Mouse (Mus musculus): ENCODE data around the gene Supt7l. TPM values are rescaled to one million over a fixed set of nuclear protein-coding genes. Genes with fewer than 3 reads are reported as not detected.
"Not testable (repeated sequence)": the region's sequence is repeated elsewhere in the genome, so short reads cannot be mapped to it uniquely, and the experiment has no call there.

The Supt7l gene
- total RNA-seq (2021): 10 to 100 TPM; 17.4 to 18.3 TPM

DNA sequence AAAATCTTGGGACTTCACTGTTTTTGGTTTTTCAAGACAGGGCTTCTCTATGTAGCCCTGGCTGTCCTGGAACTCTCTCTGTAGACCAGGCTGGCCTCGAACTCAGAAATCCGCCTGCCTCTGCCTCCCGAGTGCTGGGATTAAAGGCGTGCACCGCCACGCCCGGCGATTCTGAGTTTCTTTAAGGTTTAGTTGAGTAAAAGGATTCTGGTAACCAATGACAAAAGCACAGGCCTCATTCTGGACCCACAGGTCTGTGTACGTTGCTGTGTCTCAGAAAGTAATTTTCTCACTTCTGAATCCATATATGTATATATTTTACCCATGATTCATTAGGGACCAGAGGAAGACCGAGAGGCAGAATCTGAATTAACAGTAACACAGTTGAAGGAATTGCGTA is at the start of gene Supt7l:
Supt7l (minus strand) TSS at position 101 of the 400 bp plus-strand sequence.
- DNase-seq (ENCODE audit: extremely low spot score in 1 of 2, low spot score in 1 of 2): not testable (repeated sequence)

- no peak for DNase-seq (ENCODE audit: extremely low spot score in 1 of 2, low spot score in 1 of 2)
These were observed 49.0 kb upstream of the Supt7l start for GRCm38 (mm10) chr5:31576539-31576975.

- no peak for DNase-seq (ENCODE audit: extremely low spot score in 1 of 2, low spot score in 1 of 2)
These were observed 46.1 kb upstream of the Supt7l start for GRCm38 (mm10) chr5:31573722-31574121.

- DNase-seq (ENCODE audit: extremely low spot score in 1 of 2, low spot score in 1 of 2): no peak
These were observed 43.5 kb upstream of the Supt7l start for GRCm38 (mm10) chr5:31571023-31571608.

GRCm38 (mm10) chr5:31567951-31568657 is 40.5 kb upstream of the Supt7l start:
- no peak for DNase-seq (ENCODE audit: extremely low spot score in 1 of 2, low spot score in 1 of 2)

DNA sequence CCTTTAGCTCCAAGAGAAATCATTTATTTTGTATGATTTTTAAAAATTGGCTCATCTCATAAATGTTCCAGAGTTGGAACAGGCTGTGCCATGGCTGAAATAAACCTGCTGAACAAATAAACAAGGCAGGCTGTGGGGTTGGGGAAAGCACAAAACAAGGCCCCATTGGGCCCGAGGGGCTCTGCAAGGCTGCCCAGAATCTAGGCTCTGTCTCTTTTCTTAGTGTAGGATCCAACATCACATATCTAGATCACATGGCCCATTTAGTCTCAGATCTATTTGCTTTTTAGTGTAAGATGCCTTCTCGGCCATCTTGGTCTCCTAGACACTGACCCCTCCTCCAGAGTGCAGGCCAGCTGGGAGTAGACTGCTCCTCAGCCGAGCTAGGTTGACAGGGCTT is 38.9 kb upstream of the Supt7l start:
- no peak for DNase-seq (ENCODE audit: extremely low spot score in 1 of 2, low spot score in 1 of 2)

GRCm38 (mm10) chr5:31566026-31566425 is 38.4 kb upstream of the Supt7l start:
- DNase-seq (ENCODE audit: extremely low spot score in 1 of 2, low spot score in 1 of 2): no peak

DNA sequence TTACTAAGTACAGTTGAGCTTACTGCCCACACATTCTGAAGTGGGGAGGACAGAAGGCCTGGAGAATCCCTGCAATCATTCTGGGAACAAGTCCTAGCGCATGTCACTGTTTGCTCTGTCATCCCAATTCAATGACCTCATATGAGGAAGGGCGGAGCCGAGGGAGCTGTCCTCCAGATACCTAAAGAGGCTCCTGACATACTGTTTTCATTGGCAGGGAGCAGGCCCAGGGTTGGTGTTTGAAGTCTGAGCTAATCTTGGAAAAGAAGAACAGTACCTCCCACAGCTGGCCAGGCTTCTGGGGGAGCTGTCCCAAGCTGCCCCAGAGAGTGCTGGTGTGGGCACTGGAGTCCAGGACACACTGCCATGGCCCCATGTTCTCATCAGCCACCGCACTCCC is 37.4 kb upstream of the Supt7l start:
- no peak for DNase-seq (ENCODE audit: extremely low spot score in 1 of 2, low spot score in 1 of 2)

GRCm38 (mm10) chr5:31563905-31564304 is 36.3 kb upstream of the Supt7l start:
- DNase-seq (ENCODE audit: extremely low spot score in 1 of 2, low spot score in 1 of 2): no peak

GRCm38 (mm10) chr5:31563496-31563895 is 35.9 kb upstream of the Supt7l start:
- peak; percentile 60 to 75 for DNase-seq (ENCODE audit: extremely low spot score in 1 of 2, low spot score in 1 of 2)

DNA sequence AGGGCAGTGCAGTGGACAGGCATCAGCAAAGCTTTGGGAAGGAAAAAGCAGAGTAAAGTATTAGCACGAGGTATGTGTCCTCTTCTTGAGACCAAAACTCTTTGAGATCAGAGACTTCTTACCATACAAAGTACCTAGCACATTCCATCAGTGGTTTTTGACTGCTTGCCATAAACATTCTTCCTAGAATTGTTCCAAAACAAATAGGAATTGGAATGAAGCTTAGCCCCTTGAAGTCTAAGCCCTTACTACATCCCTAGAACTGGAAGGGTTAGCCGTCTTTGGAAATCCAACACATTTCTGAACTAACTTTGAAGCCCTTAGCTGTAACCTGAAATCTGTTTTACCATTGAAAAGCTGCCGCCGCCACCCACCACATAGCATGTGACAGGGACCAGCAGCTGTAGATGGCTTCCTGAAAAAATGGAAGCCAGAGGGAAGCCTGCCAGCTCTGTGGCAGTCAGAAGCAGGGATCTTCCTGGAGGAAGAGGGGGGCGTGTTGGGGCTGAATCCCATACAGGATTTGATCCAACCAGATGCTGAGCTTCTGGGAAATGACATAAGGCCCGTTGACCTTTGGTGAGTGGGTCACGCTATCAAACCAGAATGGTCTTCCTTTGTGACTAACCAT is 34.5 kb upstream of the Supt7l start:
- DNase-seq (ENCODE audit: extremely low spot score in 1 of 2, low spot score in 1 of 2): peak; percentile 52 to 65

- no peak for DNase-seq (ENCODE audit: extremely low spot score in 1 of 2, low spot score in 1 of 2)
These were observed 32.7 kb upstream of the Supt7l start for GRCm38 (mm10) chr5:31560352-31560751.

DNA sequence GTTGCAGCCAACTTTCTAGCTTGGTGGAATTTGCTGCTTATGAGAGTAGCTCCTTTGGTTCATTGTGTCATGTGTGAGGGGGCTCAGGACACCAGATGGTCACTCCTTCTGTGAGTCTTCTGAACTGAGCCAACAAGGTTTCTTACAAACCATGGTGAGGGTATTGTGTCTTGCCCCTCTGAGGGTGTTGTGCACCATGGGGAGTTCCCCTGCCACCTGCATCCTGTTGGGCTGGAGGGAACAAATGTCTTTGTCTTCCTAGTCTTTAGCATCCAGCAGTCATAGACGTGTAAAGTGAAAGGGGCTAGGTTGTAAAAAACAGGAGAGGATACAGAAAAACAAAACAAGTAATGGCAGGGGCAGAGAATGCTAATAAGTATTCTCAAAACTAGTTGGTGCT is 31.8 kb upstream of the Supt7l start:
- DNase-seq (ENCODE audit: extremely low spot score in 1 of 2, low spot score in 1 of 2): no peak

- DNase-seq (ENCODE audit: extremely low spot score in 1 of 2, low spot score in 1 of 2): no peak
These were observed 7.6 kb upstream of the Supt7l start for GRCm38 (mm10) chr5:31535228-31535627.

GRCm38 (mm10) chr5:31528560-31528959 is 953 bp upstream of the Supt7l start:
- no peak for DNase-seq (ENCODE audit: extremely low spot score in 1 of 2, low spot score in 1 of 2)

GRCm38 (mm10) chr5:31527117-31527680 is 408 bp downstream of the Supt7l start:
- DNase-seq (ENCODE audit: extremely low spot score in 1 of 2, low spot score in 1 of 2): no peak

GRCm38 (mm10) chr5:31526354-31527116 is 1.1 kb downstream of the Supt7l start, which contains the start of gene Slc4a1ap:
Gene Slc4a1ap (plus strand): TSS chr5:31526995.
- DNase-seq (ENCODE audit: extremely low spot score in 1 of 2, low spot score in 1 of 2): peak; percentile 79

DNA sequence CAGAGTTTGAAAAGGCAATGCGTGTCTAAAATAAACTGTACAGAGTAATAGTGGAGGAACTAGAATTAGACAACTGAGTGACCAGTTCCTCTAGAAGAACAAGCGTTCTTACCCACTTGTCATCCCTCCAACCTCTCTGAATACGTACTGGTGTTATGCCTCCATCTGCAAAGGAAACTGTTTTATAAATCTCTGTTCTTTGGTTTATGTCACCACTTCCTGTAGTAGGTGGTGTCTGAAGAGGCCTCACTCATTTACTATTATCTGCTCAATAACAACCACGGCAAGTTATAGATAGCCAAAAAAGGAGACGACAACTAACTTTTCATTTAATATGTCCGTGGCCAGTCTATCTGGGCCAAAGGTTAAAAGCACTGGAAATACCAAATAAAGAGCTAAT is 7.1 kb downstream of the Supt7l start:
- DNase-seq (ENCODE audit: extremely low spot score in 1 of 2, low spot score in 1 of 2): no peak

DNA sequence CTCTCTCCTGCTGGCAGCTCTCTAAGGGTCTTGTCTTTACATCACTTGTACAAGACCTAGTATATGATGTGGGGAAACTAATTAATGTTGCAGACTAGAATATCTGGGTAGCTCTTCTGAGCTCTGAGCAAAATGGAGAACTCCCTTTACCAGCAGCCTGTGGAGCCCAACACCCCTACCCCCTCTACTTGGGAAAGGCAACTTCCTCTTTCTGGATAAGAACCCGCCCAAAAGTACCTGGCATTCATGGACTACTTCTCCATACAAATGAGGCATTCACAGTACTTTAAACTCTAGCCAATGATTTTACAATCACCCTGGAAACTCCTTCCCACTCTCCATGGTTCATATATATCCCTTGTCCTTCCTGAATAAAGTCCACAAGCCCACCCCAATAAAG is 15.1 kb downstream of the Supt7l start:
- DNase-seq (ENCODE audit: extremely low spot score in 1 of 2, low spot score in 1 of 2): no peak

DNA sequence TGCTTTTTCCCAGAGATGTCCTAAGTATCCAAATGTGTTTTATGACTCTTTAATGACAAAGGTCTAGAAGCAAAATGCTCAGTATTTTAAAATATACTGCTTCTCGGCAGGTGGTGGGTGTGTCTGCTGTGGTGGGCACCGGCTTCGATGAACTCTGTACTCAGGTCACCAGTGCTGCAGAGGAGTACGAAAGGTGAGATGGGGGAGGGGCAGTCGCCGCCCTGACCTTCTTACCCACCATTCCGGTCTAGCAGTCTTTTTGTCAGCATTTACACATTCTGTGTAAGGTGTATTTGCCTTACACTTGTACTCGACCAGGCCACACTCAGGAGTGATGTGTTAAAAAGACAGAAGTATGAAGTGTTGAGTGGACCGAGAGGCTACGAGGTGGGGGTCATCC is 22.8 kb downstream of the Supt7l start:
- no peak for DNase-seq (ENCODE audit: extremely low spot score in 1 of 2, low spot score in 1 of 2)

Measured in layer of hippocampus, postnatal 25 days (tissue).